Mouse (Mus musculus) CH12.LX (cell line): ENCODE results near the gene Npl. TPM values are rescaled to one million over a fixed set of nuclear protein-coding genes. Genes with fewer than 3 reads are reported as not detected.
A peak's percentile ranks its signal among the peaks of the same experiment; 100 is the strongest.

Experiments
- DNase-seq: peaks from one replicate; pipeline ENCODE4 v3.0.0-alpha.2; 2013; ENCODE audit errors: extremely low read depth
- H3K27ac ChIP-seq: 2 replicates; pipeline ENCODE4 v1.5.1; 2012; ENCODE audit warnings: low read depth, mild to moderate bottlenecking, control low read depth, moderate library complexity; ENCODE audit not compliant: insufficient read depth
- H3K27me3 ChIP-seq: replicated peaks from 2 replicates; pipeline ENCODE3; 2012; ENCODE audit warnings: inconsistent platforms
- H3K36me3 ChIP-seq, 2 experiments: replicated peaks in 1 of 2; 2 replicates each; pipeline versions ENCODE3 to v1.6.1; 2012; ENCODE audit warnings: inconsistent platforms in 1 of 2, low read length in 1 of 2, mild to moderate bottlenecking in 1 of 2, mixed read lengths in 1 of 2, moderate library complexity in 1 of 2; ENCODE audit not compliant: control insufficient read depth in 1 of 2, insufficient read depth in 1 of 2
- H3K4me1 ChIP-seq, 2 experiments: 2 replicates each; pipeline ENCODE4 v1.6.1; 2012; ENCODE audit warnings: inconsistent platforms in 1 of 2, moderate library complexity in 1 of 2; ENCODE audit not compliant: insufficient read depth in 2 of 2, control insufficient read depth in 1 of 2
- H3K4me2 ChIP-seq: 2 replicates; pipeline ENCODE4 v1.6.1; 2012; ENCODE audit warnings: low read depth, mild to moderate bottlenecking, control low read depth; ENCODE audit not compliant: poor library complexity, insufficient read depth, severe bottlenecking
- H3K4me3 ChIP-seq, 3 experiments: fragments of 150-350 bp in 1 of 3; sonication (generic) in 1 of 3; replicated peaks in 1 of 3; 2 replicates each; pipeline versions ENCODE3 to v1.5.1; 2011 to 2012; ENCODE audit warnings: low read depth in 2 of 3, low read length in 2 of 3, mild to moderate bottlenecking in 2 of 3, moderate library complexity in 2 of 3, control low read depth in 1 of 3, improper control_type of control experiment in 1 of 3, inconsistent platforms in 1 of 3, mixed read lengths in 1 of 3; ENCODE audit not compliant: poor library complexity in 1 of 3
- H3K79me2 ChIP-seq: replicated peaks from 2 replicates; pipeline ENCODE4 v1.6.1; 2012; ENCODE audit warnings: mild to moderate bottlenecking, moderate library complexity; ENCODE audit not compliant: control insufficient read depth, poor library complexity, insufficient read depth, severe bottlenecking; ENCODE audit errors: extremely low read depth
- H3K9ac ChIP-seq: 2 replicates; pipeline ENCODE4 v1.6.1; 2012; ENCODE audit warnings: low read depth, mild to moderate bottlenecking, control low read depth, moderate library complexity; ENCODE audit not compliant: insufficient read depth
- H3K9me3 ChIP-seq: replicated peaks from 2 replicates; pipeline ENCODE3; 2012; ENCODE audit warnings: low read length, inconsistent platforms, mixed read lengths
- BHLHE40 ChIP-seq: IDR thresholded peaks from 2 replicates; pipeline ENCODE4 v1.6.1; 2011; ENCODE audit warnings: mild to moderate bottlenecking, low read depth, low read length, improper control_type of control experiment
- CHD2 ChIP-seq: IDR thresholded peaks from 2 replicates; pipeline ENCODE4 v1.6.1; 2011; ENCODE audit warnings: low read length, improper control_type of control experiment
- CTCF ChIP-seq, 2 experiments: IDR thresholded peaks in 1 of 2; conservative IDR thresholded peaks in 1 of 2; 2 replicates each; pipeline ENCODE4 v1.5.1; 2011 to 2012; ENCODE audit warnings: low read depth in 2 of 2, low read length in 2 of 2, improper control_type of control experiment in 1 of 2, inconsistent platforms in 1 of 2, mild to moderate bottlenecking in 1 of 2, moderate library complexity in 1 of 2
- E2F4 ChIP-seq: IDR thresholded peaks from 2 replicates; pipeline ENCODE4 v1.6.1; 2011; ENCODE audit warnings: low read depth, low read length, improper control_type of control experiment; ENCODE audit not compliant: insufficient replicate concordance
- ELF1 ChIP-seq: IDR thresholded peaks from 2 replicates; pipeline ENCODE4 v1.6.1; 2014; ENCODE audit warnings: low read depth, mild to moderate bottlenecking, inconsistent platforms, low read length, improper control_type of control experiment
- EP300 ChIP-seq: IDR thresholded peaks from 2 replicates; pipeline ENCODE4 v1.6.1; 2011; ENCODE audit warnings: low read length, improper control_type of control experiment
- ETS1 ChIP-seq: conservative IDR thresholded peaks from 2 replicates; pipeline ENCODE4 v1.6.1; 2012; ENCODE audit warnings: low read depth, mild to moderate bottlenecking, inconsistent platforms, low read length, improper control_type of control experiment, moderate library complexity
- GABPA ChIP-seq: IDR thresholded peaks from 2 replicates; pipeline ENCODE4 v1.6.1; 2012; ENCODE audit warnings: low read depth, low read length, improper control_type of control experiment, inconsistent platforms; ENCODE audit not compliant: insufficient replicate concordance
- HCFC1 ChIP-seq: IDR thresholded peaks from 2 replicates; pipeline ENCODE4 v1.6.1; 2012; ENCODE audit warnings: low read depth, mild to moderate bottlenecking, inconsistent platforms, low read length, improper control_type of control experiment
- IRF4 ChIP-seq: IDR thresholded peaks from 2 replicates; pipeline ENCODE4 v1.6.1; 2014; ENCODE audit warnings: low read depth, mild to moderate bottlenecking, inconsistent platforms, low read length, improper control_type of control experiment
- JUND ChIP-seq: conservative IDR thresholded peaks from 2 replicates; pipeline ENCODE4 v1.6.1; 2011; ENCODE audit warnings: low read depth, low read length, improper control_type of control experiment
- KAT2A ChIP-seq: IDR thresholded peaks from 2 replicates; pipeline ENCODE4 v1.6.1; 2012; ENCODE audit warnings: low read length, improper control_type of control experiment, inconsistent platforms; ENCODE audit not compliant: insufficient replicate concordance
- MAFK ChIP-seq: IDR thresholded peaks from 2 replicates; pipeline ENCODE4 v1.6.1; 2011; ENCODE audit warnings: low read length, improper control_type of control experiment; ENCODE audit not compliant: insufficient replicate concordance
- MAX ChIP-seq: IDR thresholded peaks from 2 replicates; pipeline ENCODE4 v1.6.1; 2011; ENCODE audit warnings: low read length, improper control_type of control experiment
- MAZ ChIP-seq: IDR thresholded peaks from 2 replicates; pipeline ENCODE4 v1.6.1; 2012; ENCODE audit warnings: low read depth, mild to moderate bottlenecking, inconsistent platforms, low read length, improper control_type of control experiment, moderate library complexity
- MXI1 ChIP-seq: IDR thresholded peaks from 2 replicates; pipeline ENCODE4 v1.6.1; 2011; ENCODE audit warnings: mild to moderate bottlenecking, low read depth, low read length, improper control_type of control experiment
- MYC ChIP-seq: IDR thresholded peaks from 2 replicates; pipeline ENCODE4 v1.6.1; 2011; ENCODE audit warnings: low read depth, mild to moderate bottlenecking, improper control_type of control experiment, low read length
- NELFE ChIP-seq: IDR thresholded peaks from 2 replicates; pipeline ENCODE4 v1.6.1; 2011; ENCODE audit warnings: low read depth, low read length, improper control_type of control experiment
- PAX5 ChIP-seq: IDR thresholded peaks from 2 replicates; pipeline ENCODE4 v1.6.1; 2012; ENCODE audit warnings: low read length, inconsistent platforms, mixed read lengths
- POLR2A ChIP-seq: IDR thresholded peaks from 2 replicates; pipeline ENCODE4 v1.6.1; 2011; ENCODE audit warnings: low read depth, mild to moderate bottlenecking, improper control_type of control experiment, low read length
- POLR2AphosphoS2 ChIP-seq: IDR thresholded peaks from 2 replicates; pipeline ENCODE4 v1.6.1; 2011; ENCODE audit warnings: low read depth, low read length, improper control_type of control experiment
- SMC3 ChIP-seq: IDR thresholded peaks from 2 replicates; pipeline ENCODE4 v1.6.1; 2011; ENCODE audit warnings: low read depth, low read length, improper control_type of control experiment
- TBP ChIP-seq: conservative IDR thresholded peaks from 2 replicates; pipeline ENCODE4 v1.6.1; 2011; ENCODE audit warnings: low read depth, low read length, improper control_type of control experiment
- TCF12 ChIP-seq: IDR thresholded peaks from 2 replicates; pipeline ENCODE4 v1.6.1; 2014; ENCODE audit warnings: low read depth, mild to moderate bottlenecking, inconsistent platforms, low read length, improper control_type of control experiment
- USF1 ChIP-seq: IDR thresholded peaks from 2 replicates; pipeline ENCODE4 v1.6.1; 2014; ENCODE audit warnings: low read depth, mild to moderate bottlenecking, inconsistent platforms, low read length, improper control_type of control experiment
- USF2 ChIP-seq: conservative IDR thresholded peaks from 2 replicates; pipeline ENCODE4 v1.6.1; 2011; ENCODE audit warnings: low read depth, low read length, improper control_type of control experiment
- ZC3H11A ChIP-seq: IDR thresholded peaks from 2 replicates; pipeline ENCODE4 v1.6.1; 2012; ENCODE audit warnings: low read depth, mild to moderate bottlenecking, inconsistent platforms, low read length, improper control_type of control experiment
- ZKSCAN1 ChIP-seq: IDR thresholded peaks from 2 replicates; pipeline ENCODE4 v1.6.1; 2012; ENCODE audit warnings: low read depth, inconsistent platforms, low read length, improper control_type of control experiment, borderline replicate concordance
- ZMIZ1 ChIP-seq: IDR thresholded peaks from 2 replicates; pipeline ENCODE4 v1.6.1; 2012; ENCODE audit warnings: low read depth, mild to moderate bottlenecking, inconsistent platforms, low read length, improper control_type of control experiment
- ZNF384 ChIP-seq: IDR thresholded peaks from 2 replicates; pipeline ENCODE4 v1.6.1; 2012; ENCODE audit warnings: low read depth, low read length, improper control_type of control experiment, inconsistent platforms
- dilution Hi-C: fragments of 300-500 bp; cut with MboI; formaldehyde crosslinking; loops from 2 replicates; pipeline ENCODE4 v1.14.3; 2020; ENCODE audit warnings: low sequenced_read_pairs; ENCODE audit not compliant: extremely low pct_unique_long_range_greater_than_20kb, extremely low pct_ligation_motif_present
- in situ Hi-C: fragments of 300-500 bp; cut with MboI; formaldehyde crosslinking; loops from 3 replicates; pipeline ENCODE4 v1.14.3; 2019; ENCODE audit warnings: low sequenced_read_pairs, low pct_ligation_motif_present, low pct_unique_long_range_greater_than_20kb, mixed read lengths
- polyA plus RNA-seq: library from polyadenylated mRNA; unstranded; fragments of >175 nt; gene quantifications from 2 replicates; pipeline ENCODE4 v1.2.1, GENCODE M21; 2012; ENCODE audit warnings: low read depth; ENCODE audit not compliant: insufficient read length
- total RNA-seq, 2 experiments: library from RNA; depleted of rRNA; stranded (reverse); fragments of 300-350 nt in 1 of 2; fragments of >200 nt in 1 of 2; gene quantifications; 2 replicates each; pipeline ENCODE4 v1.2.3; 2012 to 2014

Npl gene
- total and polyA plus RNA-seq, 3 experiments, result 0.08 TPM; not detected in 2

DNA sequence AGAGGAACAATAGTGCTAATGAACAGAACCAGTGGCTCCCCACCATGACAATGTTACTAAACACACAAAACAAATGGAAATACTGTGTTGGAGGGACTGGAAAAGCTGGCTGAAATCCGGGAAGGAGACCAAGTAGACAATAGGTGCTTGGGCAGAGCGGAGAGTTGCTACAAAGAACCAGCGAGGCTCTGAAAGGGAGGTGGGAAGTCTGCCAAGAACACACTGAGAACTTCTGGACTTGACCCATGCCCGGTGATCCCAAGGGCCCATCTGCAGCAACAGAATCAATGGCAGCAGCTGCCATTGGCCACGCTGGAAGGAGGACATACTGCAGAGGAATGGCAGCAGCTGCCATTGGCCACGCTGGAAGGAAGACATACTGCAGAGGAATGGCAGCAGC is 43.6 kb downstream of the Npl start:
- in situ Hi-C loops (no loop called here), dilution Hi-C loops (no loop called here)
- Histone ChIP-seq H3K9ac (no peak overlapping the region), H3K4me1 (peaks cover 16 to 54% of the 10 kb centered on the region in 2 experiments), H3K9me3 (no peaks in the 10 kb centered on the region), H3K79me2 (no peaks in the 10 kb centered on the region), H3K36me3 (no peaks in the 10 kb centered on the region), H3K4me2 (no peak overlapping the region), H3K27ac (no peak overlapping the region), H3K4me3 (no peak overlapping the region), H3K27me3 (no peaks in the 10 kb centered on the region)
- no peak for DNase-seq
- TF ChIP-seq EP300 (no peak), ZC3H11A (no peak), ZKSCAN1 (no peak), IRF4 (no peak), MAX (no peak), SMC3 (no peak), ZMIZ1 (no peak), ETS1 (no peak), GABPA (no peak), NELFE (no peak)

- H3K9me3 ChIP-seq, result no peaks in the 10 kb centered on the region
- dilution Hi-C loops (no loop called here), in situ Hi-C loops (no loop called here)
- no peaks in the 10 kb centered on the region for H3K27me3 ChIP-seq
- 0 out of 2 replicates have a peak overlapping the region, but pooled peaks have one; percentile 0 for H3K9ac ChIP-seq
- no peaks in the 10 kb centered on the region for H3K36me3 ChIP-seq
- H3K79me2 ChIP-seq, result no peaks in the 10 kb centered on the region
- H3K4me3 ChIP-seq, result no peak overlapping the region
- 0 out of 2 replicates have a peak overlapping the region, but pooled peaks have one; percentile 24 for H3K4me2 ChIP-seq
- peak overlapping the region; percentile 17 for H3K27ac ChIP-seq
- DNase-seq, result no peak
- H3K4me1 ChIP-seq, result peaks cover 5 to 32% of the 10 kb centered on the region in 2 experiments
- TF ChIP-seq E2F4 (no peak), JUND (no peak), USF1 (no peak), ETS1 (0 out of 2 replicates have a peak, but pooled peaks have one; percentile 23), GABPA (no peak), PAX5 (no peak), KAT2A (no peak), MYC (no peak), MXI1 (no peak; the same call in 1 of the 2 replicates), BHLHE40 (no peak), ELF1 (peak; percentile 52; the same call in 1 of the 2 replicates), NELFE (no peak), MAX (no peak), ZMIZ1 (no peak), USF2 (no peak), TCF12 (peak; percentile 80), ZC3H11A (no peak), EP300 (no peak), CHD2 (0 out of 2 replicates have a peak, but pooled peaks have one; percentile 39), TBP (no peak), ZNF384 (no peak), MAFK (peak; percentile 86), POLR2A (no peak), IRF4 (peak; percentile 60), SMC3 (peak; percentile 29; the same call in 1 of the 2 replicates), CTCF (conservative IDR thresholded peaks at IDR 0.05 in 1 of 2, IDR thresholded peaks at IDR 0.05 in 1 of 2; ENCODE audit: low read depth in 2 of 2, low read length in 2 of 2) (peak in 1 of 2 experiments; percentile 38; a peak in 2 of 4 replicates), POLR2AphosphoS2 (no peak), MAZ (0 out of 2 replicates have a peak, but pooled peaks have one; percentile 17), HCFC1 (no peak)
These were observed 48.1 kb downstream of the Npl start for GRCm38 (mm10) chr1:153501644-153502321.
